Mouse (Mus musculus) myocyte (in vitro differentiated cells): ENCODE results near the gene Prdm11. TPM values are rescaled to one million over a fixed set of nuclear protein-coding genes. Genes with fewer than 3 reads are reported as not detected.

Experiments
- H3K27me3 ChIP-seq: one replicate; pipeline ENCODE4 v1.6.1; 2011; ENCODE audit not compliant: control insufficient read depth, insufficient read depth, insufficient read length
- H3K36me3 ChIP-seq: one replicate; pipeline ENCODE4 v1.6.1; 2011; ENCODE audit not compliant: control insufficient read depth, insufficient read depth
- H3K4me2 ChIP-seq: one replicate; pipeline ENCODE4 v1.6.1; 2011; ENCODE audit warnings: low read depth, control low read depth
- H3K4me3 ChIP-seq: one replicate; pipeline ENCODE4 v1.5.1; 2011; ENCODE audit warnings: mild to moderate bottlenecking, control low read depth, moderate library complexity
- H3K79me2 ChIP-seq: one replicate; pipeline ENCODE4 v1.6.1; 2011; ENCODE audit not compliant: control insufficient read depth, insufficient read depth
- H3ac ChIP-seq: one replicate; pipeline ENCODE4 v1.6.1; 2011; ENCODE audit not compliant: control insufficient read depth, insufficient read length
- CEBPB ChIP-seq: IDR thresholded peaks from 2 replicates; pipeline ENCODE4 v1.6.1; 2011; ENCODE audit warnings: mild to moderate bottlenecking, moderate library complexity; ENCODE audit not compliant: poor library complexity, insufficient read depth, severe bottlenecking
- E2F4 ChIP-seq: IDR thresholded peaks from one replicate; pipeline ENCODE4 v1.6.1; 2011; ENCODE audit warnings: mild to moderate bottlenecking, control low read depth, moderate library complexity; ENCODE audit not compliant: insufficient read depth
- MAX ChIP-seq: IDR thresholded peaks from one replicate; pipeline ENCODE4 v1.6.1; 2011; ENCODE audit warnings: low read depth, mild to moderate bottlenecking, control low read depth
- MYOD1 ChIP-seq, 3 experiments: IDR thresholded peaks; one replicate each; pipeline ENCODE4 v1.6.1; 2011; ENCODE audit warnings: control low read depth in 2 of 3, low read depth in 2 of 3, mild to moderate bottlenecking in 2 of 3, moderate library complexity in 1 of 3; ENCODE audit not compliant: insufficient read length in 2 of 3, control insufficient read depth in 1 of 3
- MYOG ChIP-seq, 3 experiments: IDR thresholded peaks; one replicate each; pipeline ENCODE4 v1.6.1; 2011; ENCODE audit warnings: control low read depth in 2 of 3, low read depth in 2 of 3, mild to moderate bottlenecking in 2 of 3; ENCODE audit not compliant: insufficient read length in 2 of 3, control insufficient read depth in 1 of 3, insufficient read depth in 1 of 3
- POLR2A ChIP-seq: IDR thresholded peaks from one replicate; pipeline ENCODE4 v1.6.1; 2011; ENCODE audit warnings: low read depth, mild to moderate bottlenecking, control low read depth, moderate library complexity; ENCODE audit not compliant: insufficient read length
- POLR2AphosphoS2 ChIP-seq: IDR thresholded peaks from one replicate; pipeline ENCODE4 v1.6.1; 2011; ENCODE audit warnings: low read depth, control low read depth; ENCODE audit not compliant: insufficient read length
- REST ChIP-seq: IDR thresholded peaks from one replicate; pipeline ENCODE4 v1.6.1; 2011; ENCODE audit warnings: mild to moderate bottlenecking, control low read depth, moderate library complexity; ENCODE audit not compliant: insufficient read depth, insufficient read length
- SRF ChIP-seq: IDR thresholded peaks from one replicate; pipeline ENCODE4 v1.6.1; 2011; ENCODE audit warnings: low read depth; ENCODE audit not compliant: control insufficient read depth, insufficient read length
- TCF12 ChIP-seq: IDR thresholded peaks from one replicate; pipeline ENCODE4 v1.6.1; 2011; ENCODE audit warnings: mild to moderate bottlenecking, control low read depth; ENCODE audit not compliant: poor library complexity, insufficient read depth, severe bottlenecking
- TCF3 ChIP-seq: IDR thresholded peaks from one replicate; pipeline ENCODE4 v1.6.1; 2011; ENCODE audit warnings: low read depth, control low read depth; ENCODE audit not compliant: insufficient read length
- USF1 ChIP-seq: IDR thresholded peaks from one replicate; pipeline ENCODE4 v1.6.1; 2011; ENCODE audit warnings: low read depth, mild to moderate bottlenecking, control low read depth, moderate library complexity
- polyA plus RNA-seq: library from polyadenylated mRNA; unstranded; fragments of >200 nt; fragmentation: generic; extraction: Trizol; gene quantifications from one replicate; pipeline ENCODE4 v1.2.1, GENCODE M21; 2012; ENCODE audit warnings: missing spikeins

Prdm11 gene
- polyA plus RNA-seq, 1 experiment = 0.78 TPM

DNA sequence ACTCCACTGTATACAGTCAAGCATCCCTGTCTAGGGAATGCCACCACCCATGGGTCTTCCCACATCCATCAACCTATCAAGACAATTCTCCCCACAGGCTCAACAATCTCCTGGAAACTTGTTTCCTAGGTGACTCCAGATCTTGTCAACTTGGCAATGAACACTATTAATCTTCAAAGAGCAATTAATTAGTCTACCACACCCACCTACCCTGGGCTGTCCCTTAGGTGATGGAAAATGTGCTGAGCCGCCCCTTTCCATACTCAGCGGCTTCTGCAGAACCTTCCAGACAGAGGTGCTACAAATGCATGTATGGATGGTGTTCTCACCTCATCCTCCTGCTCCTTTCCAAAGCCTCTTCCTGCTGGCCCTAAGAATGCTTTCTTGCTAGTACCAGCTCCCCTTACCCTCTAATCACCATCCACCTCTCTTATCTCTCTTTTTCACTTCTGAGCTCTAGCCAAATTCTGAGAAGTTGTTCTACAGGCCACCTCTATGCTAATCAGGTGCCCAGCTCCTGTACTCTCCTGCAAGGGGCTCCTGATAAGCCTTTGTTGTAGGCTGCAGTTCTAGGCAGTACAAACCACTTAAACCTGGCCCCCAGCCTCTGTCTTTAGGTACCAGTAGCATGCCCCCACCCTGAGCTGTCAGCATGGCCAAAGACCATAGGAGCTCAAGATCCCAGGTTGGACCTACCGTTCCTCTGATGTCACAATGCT is 37.8 kb downstream of the Prdm11 start:
- TF ChIP-seq MAX (no peak), MYOD1 (IDR thresholded peaks at IDR 0.05; ENCODE audit: control insufficient read depth in 1 of 3, insufficient read length in 2 of 3, low read depth in 2 of 3) (no peak), POLR2A (no peak), USF1 (no peak), SRF (no peak), MYOG (IDR thresholded peaks at IDR 0.05; ENCODE audit: control insufficient read depth in 1 of 3, insufficient read depth in 1 of 3, insufficient read length in 2 of 3, low read depth in 2 of 3) (no peak), REST (no peak), E2F4 (no peak), TCF12 (no peak), CEBPB (no peak), POLR2AphosphoS2 (no peak), TCF3 (no peak)
- H3K4me3 ChIP-seq = no peak overlapping the region
- no peaks in the 10 kb centered on the region for H3K27me3 ChIP-seq
- no peak overlapping the region for H3ac ChIP-seq
- H3K79me2 ChIP-seq = no peaks in the 10 kb centered on the region
- no peak overlapping the region for H3K4me2 ChIP-seq
- no peaks in the 10 kb centered on the region for H3K36me3 ChIP-seq

GRCm38 (mm10) chr2:93005028-93005427 is 40.9 kb downstream of the Prdm11 start:
- Histone ChIP-seq H3ac (no peak overlapping the region), H3K36me3 (no peaks in the 10 kb centered on the region), H3K79me2 (no peaks in the 10 kb centered on the region), H3K27me3 (no peaks in the 10 kb centered on the region), H3K4me3 (no peak overlapping the region), H3K4me2 (no peak overlapping the region)
- TF ChIP-seq E2F4 = no peak
- TF ChIP-seq TCF3 = no peak
- TF ChIP-seq POLR2A = no peak
- no peak for TF ChIP-seq MAX
- TF ChIP-seq USF1 = no peak

GRCm38 (mm10) chr2:92991976-92992375 is 54.0 kb downstream of the Prdm11 start:
- H3K36me3 ChIP-seq = no peaks in the 10 kb centered on the region
- no peaks in the 10 kb centered on the region for H3K27me3 ChIP-seq
- H3K4me2 ChIP-seq = no peak overlapping the region
- H3K79me2 ChIP-seq = no peaks in the 10 kb centered on the region
- no peak overlapping the region for H3ac ChIP-seq
- TF ChIP-seq MAX (no peak), TCF12 (no peak), POLR2A (no peak), E2F4 (no peak), SRF (no peak), POLR2AphosphoS2 (no peak)
- H3K4me3 ChIP-seq = no peak overlapping the region

DNA sequence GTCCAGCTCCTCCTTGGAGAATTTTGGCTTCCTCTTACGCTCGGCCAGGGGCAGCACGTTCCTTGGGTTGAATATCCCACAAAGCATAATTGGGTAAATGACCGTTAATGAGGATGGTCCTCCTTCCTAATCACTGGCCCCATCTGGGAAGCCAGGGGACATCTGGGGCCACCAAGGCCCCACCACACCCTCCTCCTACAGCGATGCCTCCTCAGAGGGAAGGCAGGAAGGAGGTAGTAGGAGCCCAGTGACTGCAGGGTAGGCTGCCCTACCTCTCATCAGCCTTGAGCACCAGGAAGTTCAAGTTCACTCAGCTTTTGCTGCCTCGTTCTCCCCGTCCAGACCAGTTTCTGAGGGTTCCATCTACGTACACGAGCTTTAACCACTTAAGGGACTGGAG is 56.4 kb downstream of the Prdm11 start:
- Histone ChIP-seq H3K36me3 (no peaks in the 10 kb centered on the region), H3ac (no peak overlapping the region), H3K4me2 (no peak overlapping the region), H3K27me3 (no peaks in the 10 kb centered on the region), H3K4me3 (no peak overlapping the region), H3K79me2 (no peaks in the 10 kb centered on the region)
- TF ChIP-seq MYOD1 (IDR thresholded peaks at IDR 0.05; ENCODE audit: control insufficient read depth in 1 of 3, insufficient read length in 2 of 3, low read depth in 2 of 3) = no peak
- TF ChIP-seq TCF3 = no peak
- TF ChIP-seq SRF = no peak
- no peak for TF ChIP-seq POLR2AphosphoS2
- no peak for TF ChIP-seq TCF12
- no peak for TF ChIP-seq E2F4
- TF ChIP-seq REST = no peak
- TF ChIP-seq POLR2A = no peak
- no peak for TF ChIP-seq MAX
- TF ChIP-seq CEBPB = no peak
- no peak for TF ChIP-seq USF1
- TF ChIP-seq MYOG (IDR thresholded peaks at IDR 0.05; ENCODE audit: control insufficient read depth in 1 of 3, insufficient read depth in 1 of 3, insufficient read length in 2 of 3, low read depth in 2 of 3) = no peak

- no peak for TF ChIP-seq TCF12
- TF ChIP-seq CEBPB = no peak
- TF ChIP-seq POLR2AphosphoS2 = no peak
- Histone ChIP-seq H3K79me2 (no peaks in the 10 kb centered on the region), H3K4me2 (no peak overlapping the region), H3K4me3 (no peak overlapping the region), H3ac (no peak overlapping the region), H3K36me3 (no peaks in the 10 kb centered on the region), H3K27me3 (no peaks in the 10 kb centered on the region)
Observed at GRCm38 (mm10) chr2:92987901-92988631, 57.9 kb downstream of the Prdm11 start.
